Mouse (Mus musculus): Measurements from ENCODE around the gene Prox1. TPM values are rescaled to one million over a fixed set of nuclear protein-coding genes. Genes with fewer than 3 reads are reported as not detected.
A peak's percentile ranks its signal among the peaks of the same experiment; 100 is the strongest.

The Prox1 gene
- total RNA-seq, 2 experiments from 2014 or later = 11.6 to 16.3 TPM

DNA sequence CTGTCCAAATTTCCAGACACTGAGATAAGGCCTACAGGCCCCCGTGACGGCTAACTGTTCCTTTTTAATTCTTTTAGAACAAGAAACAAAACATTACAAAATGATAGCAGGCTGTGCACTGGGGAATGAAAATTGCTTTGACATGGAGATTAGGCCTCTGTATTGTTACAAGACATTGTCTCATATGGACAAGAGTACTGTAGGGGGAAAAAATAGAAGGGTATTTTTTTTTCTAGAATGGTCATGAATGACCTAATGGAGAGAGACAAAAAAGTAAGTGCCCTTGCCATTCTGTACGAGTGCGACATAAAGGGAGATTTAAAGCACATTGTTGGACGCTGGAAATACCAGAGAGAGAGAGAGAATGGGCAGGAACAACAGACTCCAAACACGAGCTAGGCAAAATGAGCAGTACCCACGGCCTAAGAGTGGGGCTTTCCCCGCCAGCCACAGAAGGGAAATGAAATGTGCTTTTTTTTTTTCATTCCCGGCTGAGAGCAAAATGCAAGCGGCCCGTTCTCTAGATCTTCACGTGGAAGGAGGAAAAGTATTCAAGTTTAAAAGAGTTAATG is 21.8 kb downstream of the Prox1 start:
- DNase-seq = no peak
- intact Hi-C loops (cut with DNase I) = no loop called here

DNA sequence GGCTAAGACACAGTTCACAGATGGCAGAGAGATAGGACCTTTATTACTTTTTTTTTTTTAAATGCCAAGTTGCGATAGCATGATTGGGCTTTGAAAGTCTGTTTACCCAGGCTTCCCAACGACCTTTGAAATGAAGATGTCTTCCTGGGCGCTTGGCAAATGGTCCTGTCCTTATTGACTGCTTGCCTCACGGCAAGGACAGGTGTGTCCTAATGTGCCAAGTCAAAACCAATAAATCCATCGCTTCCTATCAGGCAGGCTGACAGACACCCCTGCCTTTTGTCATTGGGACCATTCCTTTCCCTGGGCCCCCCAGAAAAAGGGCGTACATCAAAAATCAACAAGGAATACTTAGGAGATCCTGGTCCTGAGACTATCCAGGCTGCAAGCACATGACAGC is 22.7 kb downstream of the Prox1 start:
- intact Hi-C loops (cut with DNase I) = no loop called here
- DNase-seq = no peak

GRCm38 (mm10) chr1:190144416-190144815 is 26.1 kb downstream of the Prox1 start:
- intact Hi-C loops (cut with DNase I) = no loop called here
- no peak for DNase-seq

GRCm38 (mm10) chr1:190143593-190143992 is 26.9 kb downstream of the Prox1 start:
- intact Hi-C loops (cut with DNase I) = no loop called here

GRCm38 (mm10) chr1:190142584-190142983 is 27.9 kb downstream of the Prox1 start:
- no peak for DNase-seq
- intact Hi-C loops (cut with DNase I) = no loop called here

More at GRCm38 (mm10) chr1:190143593-190143992, 26.9 kb downstream of the Prox1 start:
- DNase-seq = no peak

GRCm38 (mm10) chr1:190140519-190140918 is 30.0 kb downstream of the Prox1 start:
- intact Hi-C loops (cut with DNase I) = no loop called here

GRCm38 (mm10) chr1:190139711-190140405 is 30.7 kb downstream of the Prox1 start:
- intact Hi-C loops (cut with DNase I) = no loop called here
- DNase-seq = no peak

More at GRCm38 (mm10) chr1:190140519-190140918, 30.0 kb downstream of the Prox1 start:
- DNase-seq = no peak

GRCm38 (mm10) chr1:190137943-190138342 is 32.6 kb downstream of the Prox1 start:
- intact Hi-C loops (cut with DNase I) = no loop called here
- DNase-seq = peak; percentile 85

GRCm38 (mm10) chr1:190132897-190133296 is 37.6 kb downstream of the Prox1 start:
- DNase-seq = no peak
- intact Hi-C loops (cut with DNase I) = no loop called here

DNA sequence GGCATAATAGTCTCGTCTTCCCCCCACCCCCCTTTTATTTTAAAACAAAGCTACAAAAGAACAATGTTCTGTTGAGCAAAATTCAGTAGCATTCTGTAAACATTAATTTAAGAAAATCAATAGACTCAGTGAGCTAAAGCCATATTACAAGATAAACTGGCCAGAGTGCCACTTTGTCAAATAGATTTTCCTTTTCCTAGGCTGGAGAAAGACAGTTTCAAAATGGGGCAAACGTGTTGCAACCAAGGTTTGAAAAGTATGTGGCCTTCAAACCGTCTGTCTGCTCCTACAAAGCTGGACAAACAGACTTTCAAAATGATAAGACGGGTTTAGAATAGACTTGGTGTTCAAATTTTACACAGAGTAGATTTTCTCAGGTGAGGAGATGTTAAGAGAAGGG is 39.6 kb downstream of the Prox1 start:
- intact Hi-C loops (cut with DNase I) = no loop called here
- no peak for DNase-seq

DNA sequence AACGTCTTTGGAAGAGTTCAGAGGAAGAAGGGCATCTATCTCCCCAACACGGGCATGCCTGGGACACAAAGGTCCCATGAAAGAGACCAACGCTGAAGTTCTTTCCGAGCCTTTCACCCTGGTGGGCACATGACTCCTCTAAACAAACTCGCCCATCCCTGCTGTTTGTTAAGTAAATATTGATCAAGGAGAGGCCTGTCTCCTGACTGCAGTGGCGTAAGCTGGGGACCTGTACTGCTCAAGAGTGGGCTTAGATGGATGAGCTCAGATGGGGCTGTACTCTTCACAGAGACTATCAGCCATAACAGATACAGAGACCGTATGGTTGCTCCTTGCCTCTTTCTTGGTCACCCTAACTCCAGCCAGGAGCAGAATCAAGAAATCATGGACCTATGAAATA is 41.0 kb downstream of the Prox1 start:
- no peak for DNase-seq
- intact Hi-C loops (cut with DNase I) = no loop called here

DNA sequence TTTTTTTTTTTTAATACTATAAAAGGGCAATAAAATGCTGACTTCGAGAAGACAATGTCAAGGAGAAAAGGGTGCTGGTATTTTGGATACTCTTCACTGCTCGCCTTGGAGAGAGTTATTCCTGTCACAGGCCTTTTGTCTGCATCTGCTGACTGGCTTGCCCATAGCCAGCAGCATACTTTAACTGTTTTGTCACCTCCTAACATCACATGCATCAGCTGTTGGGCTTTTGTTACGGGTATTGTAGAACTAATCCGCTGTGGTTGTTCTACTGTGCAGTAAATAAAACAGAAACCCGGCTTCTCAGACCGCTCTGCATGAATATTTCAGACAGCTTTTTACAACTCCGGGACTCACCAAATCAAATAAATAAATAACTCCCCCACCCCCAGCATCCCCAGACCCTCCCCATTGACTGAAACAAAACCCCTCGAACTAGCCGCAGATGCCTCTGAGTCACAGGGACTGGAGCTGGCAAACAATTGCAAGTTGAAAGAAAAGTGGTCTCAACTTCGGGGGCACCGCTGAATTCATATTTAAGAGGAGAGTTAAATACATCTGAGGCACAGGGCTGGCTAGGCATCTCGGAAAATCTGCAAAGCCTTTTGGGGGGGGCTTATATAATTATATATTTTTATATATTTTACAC is 41.7 kb downstream of the Prox1 start:
- intact Hi-C loops (cut with DNase I) = no loop called here

DNA sequence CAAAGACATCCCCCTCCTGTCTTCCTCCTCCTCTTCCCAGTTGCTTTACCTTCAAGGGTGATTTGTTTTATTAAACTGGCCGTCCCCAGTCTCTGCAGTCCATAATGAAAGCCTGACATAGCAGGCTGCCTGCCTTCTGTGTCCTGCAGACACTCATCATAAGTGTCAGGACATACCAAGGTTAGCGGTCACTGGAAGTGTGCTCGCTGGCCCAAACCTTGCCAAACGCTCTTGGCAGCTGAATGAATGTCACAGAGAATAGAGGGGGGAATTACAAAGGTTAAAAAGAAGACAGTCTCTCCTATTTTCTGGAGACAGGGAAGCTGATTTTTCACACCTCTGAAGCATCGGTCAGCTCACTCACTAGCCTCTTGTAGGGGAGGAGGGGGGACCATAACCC is 42.6 kb downstream of the Prox1 start:
- intact Hi-C loops (cut with DNase I) = no loop called here
- DNase-seq = peak; percentile 14

More for the DNA sequence above, 41.7 kb downstream of the Prox1 start:
- DNase-seq = no peak

GRCm38 (mm10) chr1:190127163-190127795 is 43.2 kb downstream of the Prox1 start:
- intact Hi-C loops (cut with DNase I) = no loop called here
- DNase-seq = no peak

GRCm38 (mm10) chr1:190124961-190125739 is 45.4 kb downstream of the Prox1 start:
- intact Hi-C loops (cut with DNase I) = no loop called here

DNA sequence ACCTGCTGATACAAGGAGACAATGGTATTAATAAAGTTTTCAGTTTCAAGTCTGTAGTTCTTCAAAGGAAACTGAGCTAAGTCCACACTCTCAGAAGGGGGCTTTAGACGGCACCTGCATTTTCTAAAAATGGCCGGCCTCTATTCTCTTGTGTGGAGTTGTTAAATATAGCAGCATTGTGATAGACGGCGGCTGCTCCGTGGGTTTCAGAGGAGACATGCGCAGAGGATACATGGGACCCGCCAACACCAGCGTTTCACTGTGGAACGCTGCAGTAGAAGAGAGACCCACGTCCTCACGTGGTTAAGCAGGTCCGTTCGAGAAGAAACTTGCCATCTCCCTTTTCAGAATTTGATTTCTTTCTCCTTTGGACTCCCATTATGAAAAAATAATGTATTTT is 47.1 kb downstream of the Prox1 start:
- DNase-seq = no peak
- intact Hi-C loops (cut with DNase I) = no loop called here

More at GRCm38 (mm10) chr1:190124961-190125739, 45.4 kb downstream of the Prox1 start:
- no peak for DNase-seq

GRCm38 (mm10) chr1:190115985-190116384 is 54.5 kb downstream of the Prox1 start:
- DNase-seq = no peak
- intact Hi-C loops (cut with DNase I) = no loop called here

DNA sequence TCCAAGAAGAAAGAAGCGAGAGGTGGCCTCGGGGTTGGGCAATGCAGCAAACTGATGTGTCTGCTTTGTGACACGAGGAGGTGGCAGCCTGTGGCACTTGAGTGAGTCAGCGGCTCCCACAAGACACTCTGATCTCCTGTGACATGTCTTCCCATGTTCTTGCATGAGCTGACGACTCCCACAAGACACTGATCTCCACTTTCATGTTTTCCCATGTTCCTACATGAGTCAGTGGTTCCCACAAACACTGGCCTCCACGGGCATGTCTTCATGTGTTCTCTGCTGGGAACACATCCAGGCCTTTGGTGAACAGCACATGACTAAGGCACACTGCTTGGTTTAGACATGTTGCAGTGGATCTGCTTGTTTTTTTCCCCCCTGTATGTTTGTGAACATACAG is 58.8 kb downstream of the Prox1 start:
- intact Hi-C loops (cut with DNase I) = no loop called here

DNA sequence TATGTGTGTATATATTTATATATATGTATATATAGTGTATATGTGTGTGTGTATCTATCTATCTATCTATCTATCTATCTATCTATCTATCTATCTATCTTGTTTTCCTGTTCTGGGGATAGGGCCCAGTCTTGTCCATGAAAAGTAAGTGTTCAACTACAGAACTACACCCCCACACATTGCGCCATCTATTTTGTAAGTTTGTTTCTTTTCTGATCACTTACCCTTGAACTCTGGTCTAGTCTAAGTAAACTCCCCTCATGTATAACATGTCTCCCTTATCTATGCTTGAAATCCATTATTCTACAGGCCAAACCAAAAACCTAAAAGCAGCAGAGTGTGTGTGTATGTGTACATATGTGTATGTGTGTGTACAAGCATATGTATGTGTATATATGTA is 62.9 kb downstream of the Prox1 start:
- intact Hi-C loops (cut with DNase I) = no loop called here
- no peak for DNase-seq

More for the DNA sequence above, 58.8 kb downstream of the Prox1 start:
- no peak for DNase-seq

DNA sequence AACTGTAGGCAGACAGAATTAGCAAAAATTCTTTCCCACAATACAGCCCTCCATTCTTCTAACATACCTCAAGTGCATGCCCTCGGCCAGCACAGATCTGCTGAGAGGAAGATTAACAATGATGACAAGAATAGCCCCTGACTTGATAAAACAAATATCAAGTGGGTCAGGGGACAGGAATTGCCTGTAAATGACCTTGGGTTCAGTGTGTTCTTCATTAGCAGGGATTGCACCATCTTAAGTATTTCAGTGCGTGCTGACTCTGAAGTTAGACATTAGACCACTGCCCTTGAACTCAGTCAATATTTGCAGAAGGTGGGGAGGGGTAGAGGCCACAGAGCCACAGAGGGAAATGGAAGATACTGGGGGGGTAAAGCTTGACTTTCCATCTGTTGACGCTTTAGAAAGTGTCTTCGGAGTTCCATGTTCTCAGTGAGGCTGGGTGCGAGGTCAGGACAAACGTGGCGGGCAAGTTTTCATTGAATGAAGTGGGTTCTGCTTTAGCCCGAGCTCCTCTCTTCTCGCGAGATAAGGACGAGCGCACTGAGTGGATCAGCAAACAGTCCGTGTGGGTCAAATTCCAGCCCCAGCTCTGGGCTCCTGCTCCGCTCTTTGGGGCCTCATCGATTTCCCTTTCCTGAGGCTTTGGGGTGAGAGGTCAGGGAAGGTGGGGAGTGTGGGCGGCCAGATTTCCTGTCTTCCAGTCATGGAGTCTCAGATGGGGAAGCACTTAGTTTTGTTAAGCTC is 63.7 kb downstream of the Prox1 start:
- intact Hi-C loops (cut with DNase I) = no loop called here
- no peak for DNase-seq
